Mouse (Mus musculus) hindbrain, embryonic 12.5 days (tissue): ENCODE data around the gene Ghr. TPM values are rescaled to one million over a fixed set of nuclear protein-coding genes. Genes with fewer than 3 reads are reported as not detected.

Experiments
- ATAC-seq: fragments of 200-750 bp; cut with Nextera tagmentation; 2 replicates; pipeline ENCODE4 v1.8.0; 2017; ENCODE audit warnings: moderate TSS enrichment; ENCODE audit not compliant: low FRiP score
- H3K27ac ChIP-seq: fragments of 300-500 bp; sonication (generic); 2 replicates; pipeline ENCODE4 v1.5.1; 2016; ENCODE audit warnings: mild to moderate bottlenecking
- H3K27me3 ChIP-seq: fragments of 300-500 bp; sonication (generic); 2 replicates; pipeline ENCODE4 v1.6.1; 2016; ENCODE audit warnings: mild to moderate bottlenecking
- H3K36me3 ChIP-seq: fragments of 300-500 bp; sonication (generic); 2 replicates; pipeline ENCODE4 v1.6.1; 2016; ENCODE audit warnings: mild to moderate bottlenecking
- H3K4me1 ChIP-seq: fragments of 300-500 bp; sonication (generic); 2 replicates; pipeline ENCODE4 v1.6.1; 2016
- H3K4me2 ChIP-seq: fragments of 300-500 bp; sonication (generic); replicated peaks from 2 replicates; pipeline ENCODE4 v1.6.1; 2016; ENCODE audit warnings: mild to moderate bottlenecking
- H3K4me3 ChIP-seq: fragments of 300-500 bp; sonication (generic); 2 replicates; pipeline ENCODE4 v1.5.1; 2016; ENCODE audit warnings: mild to moderate bottlenecking
- H3K9ac ChIP-seq: fragments of 300-500 bp; sonication (generic); 2 replicates; pipeline ENCODE4 v1.6.1; 2016; ENCODE audit warnings: mild to moderate bottlenecking, moderate library complexity
- H3K9me3 ChIP-seq: fragments of 300-500 bp; sonication (generic); replicated peaks from 2 replicates; pipeline ENCODE4 v1.6.1; 2016; ENCODE audit warnings: mild to moderate bottlenecking
- WGBS: fragments of 180-500 bp; shearing (Covaris S2); methylation state at CpG from one replicate; pipeline ENCODE4 v1.1.7; 2016; 5-methylcytosine and 5-hydroxymethylcytosine counted together
- polyA plus RNA-seq: library from polyadenylated mRNA; unstranded; fragments of >200 nt; fragmentation: Nextera tagmentation; extraction: Ambion mirVana; gene quantifications from 2 replicates; pipeline ENCODE4 v1.2.1, GENCODE M21; 2016

The Ghr gene
- 25.3 and 27.6 TPM in 2 replicates for polyA plus RNA-seq

- peak within 1 kb of the TSS; percentile 76 for H3K9ac ChIP-seq
- H3K27ac ChIP-seq: peak within 1 kb of the TSS; percentile 91
- no peaks in the 10 kb centered on the region for H3K36me3 ChIP-seq
- under 1% methylated on average over 46 of the region's 52 CpGs for WGBS
- H3K4me1 ChIP-seq: peaks cover 7% of the 10 kb centered on the region; the same call in 1 of the 2 replicates
- 0 out of 2 replicates have a peak, but pooled peaks cover 5% of the 10 kb centered on the region for H3K27me3 ChIP-seq
- H3K4me2 ChIP-seq: peak within 1 kb of the TSS; percentile 75
- peak within 1 kb of the TSS; percentile 63 for H3K4me3 ChIP-seq
- H3K9me3 ChIP-seq: no peaks in the 10 kb centered on the region
- ATAC-seq: peak; percentile 96
These were observed at the start of gene Ghr for GRCm38 (mm10) chr15:3582807-3583636. TSS of gene Ghr (minus strand) at chr15:3583492.

GRCm38 (mm10) chr15:3622746-3623145 lies 39.5 kb upstream of the Ghr start:
- Histone ChIP-seq H3K27me3 (no peaks in the 10 kb centered on the region), H3K4me2 (no peak overlapping the region), H3K27ac (no peak overlapping the region), H3K36me3 (no peaks in the 10 kb centered on the region), H3K4me3 (no peak overlapping the region), H3K9ac (no peak overlapping the region), H3K4me1 (no peaks in the 10 kb centered on the region), H3K9me3 (no peaks in the 10 kb centered on the region)
- ATAC-seq: no peak

GRCm38 (mm10) chr15:3620368-3620767 lies 37.1 kb upstream of the Ghr start:
- Histone ChIP-seq H3K4me3 (no peak overlapping the region), H3K9me3 (no peaks in the 10 kb centered on the region), H3K4me1 (no peaks in the 10 kb centered on the region), H3K9ac (no peak overlapping the region), H3K4me2 (no peak overlapping the region), H3K27ac (no peak overlapping the region), H3K36me3 (no peaks in the 10 kb centered on the region), H3K27me3 (no peaks in the 10 kb centered on the region)
- ATAC-seq: no peak
- WGBS: 88% methylated on average over 3 of the region's 3 CpGs

- Histone ChIP-seq H3K9ac (no peak overlapping the region), H3K27me3 (no peaks in the 10 kb centered on the region), H3K9me3 (no peaks in the 10 kb centered on the region), H3K4me2 (no peak overlapping the region), H3K27ac (no peak overlapping the region), H3K4me1 (no peaks in the 10 kb centered on the region), H3K36me3 (no peaks in the 10 kb centered on the region), H3K4me3 (no peak overlapping the region)
- no peak for ATAC-seq
- 93% methylated on average over 3 of the region's 3 CpGs for WGBS
These were observed 35.0 kb upstream of the Ghr start for GRCm38 (mm10) chr15:3618311-3618710.

- Histone ChIP-seq H3K27me3 (no peaks in the 10 kb centered on the region), H3K9ac (no peak overlapping the region), H3K36me3 (no peaks in the 10 kb centered on the region), H3K4me1 (no peaks in the 10 kb centered on the region), H3K4me3 (no peak overlapping the region), H3K4me2 (no peak overlapping the region), H3K9me3 (no peaks in the 10 kb centered on the region), H3K27ac (no peak overlapping the region)
- ATAC-seq: no peak
These were observed 28.7 kb upstream of the Ghr start for GRCm38 (mm10) chr15:3611961-3612360.

- no peak for ATAC-seq
- Histone ChIP-seq H3K9me3 (no peaks in the 10 kb centered on the region), H3K9ac (no peak overlapping the region), H3K4me3 (no peak overlapping the region), H3K4me2 (no peak overlapping the region), H3K4me1 (no peaks in the 10 kb centered on the region), H3K36me3 (no peaks in the 10 kb centered on the region), H3K27ac (no peak overlapping the region), H3K27me3 (no peaks in the 10 kb centered on the region)
- WGBS: 88% methylated on average over 3 of the region's 3 CpGs
These were observed 24.7 kb upstream of the Ghr start for GRCm38 (mm10) chr15:3607951-3608350.

- Histone ChIP-seq H3K4me1 (no peaks in the 10 kb centered on the region), H3K27me3 (no peaks in the 10 kb centered on the region), H3K9ac (no peak overlapping the region), H3K4me2 (no peak overlapping the region), H3K27ac (no peak overlapping the region), H3K36me3 (no peaks in the 10 kb centered on the region), H3K9me3 (no peaks in the 10 kb centered on the region), H3K4me3 (no peak overlapping the region)
- ATAC-seq: no peak
- WGBS: 88% methylated on average over 2 of the region's 2 CpGs
These were observed 18.8 kb upstream of the Ghr start for GRCm38 (mm10) chr15:3602098-3602486.

GRCm38 (mm10) chr15:3601422-3602097 lies 18.3 kb upstream of the Ghr start:
- ATAC-seq: no peak
- no peaks in the 10 kb centered on the region for H3K4me1 ChIP-seq
- H3K9ac ChIP-seq: no peak overlapping the region
- no peaks in the 10 kb centered on the region for H3K27me3 ChIP-seq
- 85% methylated on average over 4 of the region's 4 CpGs for WGBS
- H3K36me3 ChIP-seq: no peaks in the 10 kb centered on the region
- no peak overlapping the region for H3K4me2 ChIP-seq
- H3K4me3 ChIP-seq: no peak overlapping the region
- H3K9me3 ChIP-seq: no peaks in the 10 kb centered on the region
- no peak overlapping the region for H3K27ac ChIP-seq

DNA sequence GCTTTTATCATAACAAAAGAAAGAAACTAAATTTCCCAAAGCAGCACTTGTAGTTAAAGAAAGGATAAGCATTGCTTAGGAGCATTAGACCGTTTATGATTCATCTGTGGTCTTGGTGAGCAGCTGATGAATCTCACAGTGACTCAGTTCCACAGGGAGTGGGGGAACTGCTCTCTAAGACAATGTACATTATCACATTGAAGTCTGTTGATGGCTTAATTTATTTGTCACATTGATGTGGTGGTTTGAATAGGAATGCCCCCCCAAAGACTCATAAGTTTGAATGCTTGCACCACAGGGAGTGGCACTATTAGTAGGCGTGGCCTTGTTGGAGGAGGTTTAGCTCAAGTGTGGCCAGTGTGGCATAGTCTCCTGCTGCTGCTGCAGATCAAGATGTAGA lies 4.6 kb upstream of the Ghr start:
- no peak overlapping the region for H3K4me3 ChIP-seq
- 70% methylated on average over 2 of the region's 2 CpGs for WGBS
- H3K36me3 ChIP-seq: no peaks in the 10 kb centered on the region
- no peak overlapping the region for H3K27ac ChIP-seq
- no peaks in the 10 kb centered on the region for H3K27me3 ChIP-seq
- H3K9ac ChIP-seq: no peak overlapping the region
- H3K4me1 ChIP-seq: no peaks in the 10 kb centered on the region
- no peak for ATAC-seq
- H3K9me3 ChIP-seq: no peaks in the 10 kb centered on the region
- H3K4me2 ChIP-seq: no peak overlapping the region

DNA sequence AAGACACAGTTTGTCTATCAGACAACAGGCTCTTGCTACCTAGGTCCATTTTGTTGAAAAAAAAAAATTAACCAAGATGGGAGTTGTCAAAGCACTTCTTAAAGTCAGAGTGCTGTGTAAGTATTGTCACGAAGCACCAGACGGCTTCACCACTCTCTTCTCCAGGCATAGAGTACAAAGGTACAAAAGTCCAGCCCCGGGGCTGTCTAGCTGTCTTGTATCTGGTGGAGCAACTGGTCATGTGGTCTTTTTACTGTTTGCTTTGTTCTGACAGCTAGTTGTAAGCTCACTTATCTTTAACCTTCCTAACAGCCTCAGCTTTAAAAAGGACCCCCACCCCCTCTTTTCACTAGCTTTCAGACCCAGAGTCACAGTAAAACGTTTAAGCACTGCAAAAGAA lies 1.1 kb upstream of the Ghr start:
- H3K4me3 ChIP-seq: no peak overlapping the region
- 60% methylated on average over 4 of the region's 4 CpGs for whole genome bisulfite sequencing
- H3K4me2 ChIP-seq: no peak overlapping the region
- no peak overlapping the region for H3K27ac ChIP-seq
- H3K36me3 ChIP-seq: no peaks in the 10 kb centered on the region
- 0 out of 2 replicates have a peak, but pooled peaks cover 5% of the 10 kb centered on the region for H3K27me3 ChIP-seq
- peaks cover 7% of the 10 kb centered on the region; the same call in 1 of the 2 replicates for H3K4me1 ChIP-seq
- no peak overlapping the region for H3K9ac ChIP-seq
- H3K9me3 ChIP-seq: no peaks in the 10 kb centered on the region
- no peak for ATAC-seq

DNA sequence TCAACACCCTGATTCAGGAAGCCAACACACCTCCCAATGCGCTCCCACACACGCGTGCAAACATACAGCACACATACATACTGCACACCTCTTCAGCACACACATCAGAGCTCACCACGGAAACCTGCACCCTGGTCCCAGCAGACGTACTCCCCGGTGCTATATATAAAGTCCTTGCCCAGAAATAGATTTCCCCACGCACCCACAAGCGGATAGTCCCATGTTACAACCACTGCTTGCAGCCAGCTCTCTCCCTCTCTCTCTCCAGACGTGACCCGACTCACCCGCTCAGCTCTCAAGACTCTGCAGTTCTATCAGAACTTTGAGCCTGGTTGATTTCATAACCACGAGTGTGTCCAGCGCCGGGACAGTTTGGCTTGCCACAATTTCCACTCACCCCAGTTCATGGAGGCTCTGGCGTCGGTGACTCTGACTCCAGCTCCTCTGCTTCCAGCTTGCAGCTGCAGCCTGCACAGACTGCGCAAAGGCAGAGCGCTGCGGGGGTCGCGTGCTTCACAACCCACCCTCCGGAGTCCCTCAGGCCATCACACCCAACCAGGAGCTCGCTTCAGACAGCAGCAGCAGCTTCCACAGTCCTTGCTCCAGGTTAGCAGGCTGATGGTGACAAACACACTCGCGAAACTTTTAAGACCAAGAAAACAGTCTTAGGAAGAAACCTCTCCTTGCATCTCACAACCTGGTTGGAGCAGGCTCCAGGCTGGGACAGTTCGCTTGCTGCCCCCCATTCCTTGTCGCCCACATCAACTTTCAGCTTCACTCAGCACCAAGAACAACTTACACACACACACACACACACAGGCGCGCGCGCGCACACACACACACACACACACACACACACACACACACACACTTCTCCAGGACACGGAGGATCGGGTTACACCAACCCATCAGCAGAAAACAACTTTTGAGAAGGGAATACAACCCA lies 1.2 kb downstream of the Ghr start:
- H3K27me3 ChIP-seq: 0 out of 2 replicates have a peak, but pooled peaks cover 5% of the 10 kb centered on the region
- H3K9ac ChIP-seq: peak overlapping the region; percentile 39
- WGBS: 5% methylated on average over 34 of the region's 34 CpGs
- H3K4me2 ChIP-seq: peak overlapping the region; percentile 75
- H3K36me3 ChIP-seq: no peaks in the 10 kb centered on the region
- no peaks in the 10 kb centered on the region for H3K9me3 ChIP-seq
- H3K4me1 ChIP-seq: peaks cover 7% of the 10 kb centered on the region; the same call in 1 of the 2 replicates
- peak overlapping the region; percentile 40; the same call in 1 of the 2 replicates for H3K27ac ChIP-seq
- H3K4me3 ChIP-seq: peak overlapping the region; percentile 63
- peak; percentile 70 for ATAC-seq

GRCm38 (mm10) chr15:3581337-3581736 lies 2.0 kb downstream of the Ghr start:
- Histone ChIP-seq H3K4me2 (peak overlapping the region; percentile 75), H3K9me3 (no peaks in the 10 kb centered on the region), H3K4me3 (peak overlapping the region; percentile 63), H3K4me1 (peaks cover 7% of the 10 kb centered on the region; the same call in 1 of the 2 replicates), H3K9ac (no peak overlapping the region; the same call in 1 of the 2 replicates), H3K36me3 (no peaks in the 10 kb centered on the region), H3K27ac (no peak overlapping the region), H3K27me3 (0 out of 2 replicates have a peak, but pooled peaks cover 5% of the 10 kb centered on the region)
- no peak for ATAC-seq
- WGBS: 54% methylated on average over 3 of the region's 3 CpGs
